Mouse (Mus musculus) mouse trophoblast stem cell (cell line): ENCODE measurements around the gene Zfp687.

Experiments used
- in situ Hi-C, 2 experiments: fragments of 300-500 bp; cut with MseI, MboI; formaldehyde crosslinking; loops; 2 replicates in 1 of 2; 3 replicates in 1 of 2; pipeline ENCODE4 v1.15.1; 2025

Gene Zfp687

GRCm38 (mm10) chr3:95016532-95017056 is 1.3 kb upstream of the Zfp687 start:
- in situ Hi-C loops: no loop called here

GRCm38 (mm10) chr3:95015891-95016531 is 763 bp upstream of the Zfp687 start:
- in situ Hi-C loops: no loop called here

- in situ Hi-C loops: no loop called here
Observed at GRCm38 (mm10) chr3:95014428-95015151, 658 bp downstream of the Zfp687 start.

- in situ Hi-C loops: no loop called here
Observed at GRCm38 (mm10) chr3:95013699-95014427, 1.4 kb downstream of the Zfp687 start.

- in situ Hi-C loops: no loop called here
Observed at GRCm38 (mm10) chr3:95012982-95013381, 2.3 kb downstream of the Zfp687 start.

GRCm38 (mm10) chr3:95010396-95010795 is 4.9 kb downstream of the Zfp687 start:
- in situ Hi-C loops: no loop called here

- in situ Hi-C loops: no loop called here
Observed at GRCm38 (mm10) chr3:95007706-95008105, 7.5 kb downstream of the Zfp687 start.

GRCm38 (mm10) chr3:95005651-95006050 is 9.6 kb downstream of the Zfp687 start:
- in situ Hi-C loops: no loop called here

- in situ Hi-C loops: no loop called here
Observed at GRCm38 (mm10) chr3:95003273-95003672, 12.0 kb downstream of the Zfp687 start.

GRCm38 (mm10) chr3:95002569-95002968 is 12.7 kb downstream of the Zfp687 start:
- in situ Hi-C loops: no loop called here

- in situ Hi-C loops: loop anchor here in 1 of 2 experiments (5.0 kb wide), 1 partner anchor 50 kb away; no protein-coding TSS in a partner anchor
Observed at GRCm38 (mm10) chr3:94996946-94997345, 18.3 kb downstream of the Zfp687 start.

GRCm38 (mm10) chr3:94989159-94989761 is 26.0 kb downstream of the Zfp687 start:
- in situ Hi-C loops: no loop called here

- in situ Hi-C loops: no loop called here
Observed at GRCm38 (mm10) chr3:94987578-94987977, 27.7 kb downstream of the Zfp687 start.

GRCm38 (mm10) chr3:94985513-94985912 is 29.7 kb downstream of the Zfp687 start:
- in situ Hi-C loops: no loop called here

GRCm38 (mm10) chr3:94984312-94984711 is 30.9 kb downstream of the Zfp687 start:
- in situ Hi-C loops: no loop called here

- in situ Hi-C loops: no loop called here
Observed at GRCm38 (mm10) chr3:94974528-94975422, 40.5 kb downstream of the Zfp687 start, which contains the start of gene Pi4kb. Pi4kb (plus strand) TSS chr3:94974731.

GRCm38 (mm10) chr3:94974026-94974527 is 41.2 kb downstream of the Zfp687 start:
- in situ Hi-C loops: no loop called here

GRCm38 (mm10) chr3:94973620-94974019 is 41.6 kb downstream of the Zfp687 start:
- in situ Hi-C loops: no loop called here

GRCm38 (mm10) chr3:94972552-94972951 is 42.7 kb downstream of the Zfp687 start:
- in situ Hi-C loops: no loop called here

GRCm38 (mm10) chr3:94965878-94966277 is 49.4 kb downstream of the Zfp687 start:
- in situ Hi-C loops: no loop called here

- in situ Hi-C loops: no loop called here
Observed at GRCm38 (mm10) chr3:94964989-94965388, 50.3 kb downstream of the Zfp687 start.
